Mouse (Mus musculus): Measurements from ENCODE around the gene Gm853. TPM values are rescaled to one million over a fixed set of nuclear protein-coding genes. Genes with fewer than 3 reads are reported as not detected.

Gm853 gene
- polyA plus RNA-seq, 1 experiment from 2014 or later: 0.24 TPM

DNA sequence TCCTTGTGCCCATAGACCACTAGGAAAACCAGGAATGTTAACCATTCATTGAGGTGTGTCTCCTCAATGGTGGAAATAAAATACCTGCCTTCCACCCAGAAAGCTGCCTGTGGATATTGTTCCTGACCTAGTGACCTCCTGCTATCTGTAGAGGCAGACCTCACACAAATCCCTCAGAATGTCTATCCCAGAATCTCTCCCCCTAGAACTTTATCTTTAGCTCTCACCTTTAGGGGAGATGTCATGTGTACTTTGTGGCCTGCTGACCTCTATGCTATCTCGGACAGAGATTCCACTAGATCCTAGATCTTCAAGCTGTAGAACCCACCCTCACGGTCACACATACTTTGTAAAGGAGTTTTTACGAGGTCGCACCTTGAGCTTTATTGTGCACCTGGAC is 9.0 kb downstream of the Gm853 start:
- Histone ChIP-seq H3K9me3 (no peaks in the 10 kb centered on the region), H3K27ac (no peak overlapping the region), H3K9ac (replicated peaks) (no peak overlapping the region), H3K27me3 (no peaks in the 10 kb centered on the region), H3K4me1 (replicated peaks) (no peaks in the 10 kb centered on the region), H3K4me3 (replicated peaks) (no peak overlapping the region), H3K4me2 (replicated peaks) (no peak overlapping the region), H3K36me3 (no peaks in the 10 kb centered on the region)
- 88% methylated on average over 4 of the region's 4 CpGs for WGBS
- ATAC-seq: no peak

DNA sequence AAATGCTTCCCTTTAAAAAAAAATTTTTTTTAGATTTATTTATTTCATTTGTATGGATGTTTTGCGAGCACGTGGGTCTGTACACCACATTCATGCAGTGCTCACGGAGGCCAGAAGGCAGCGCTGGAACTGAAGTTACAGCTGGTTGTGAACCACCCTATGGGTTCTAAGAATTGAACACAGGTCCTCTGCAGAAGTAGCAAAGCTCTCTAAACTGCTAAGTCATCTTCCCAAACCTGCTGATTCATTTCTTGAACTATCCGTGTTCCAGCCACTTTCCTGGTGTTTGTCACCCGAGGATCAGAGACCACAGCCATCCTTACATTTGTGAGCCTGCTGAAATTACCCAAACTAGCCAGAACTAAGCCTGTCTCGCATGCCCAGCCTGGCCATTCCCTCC is 9.8 kb downstream of the Gm853 start:
- ATAC-seq: no peak
- Histone ChIP-seq H3K27me3 (no peaks in the 10 kb centered on the region), H3K4me1 (replicated peaks) (no peaks in the 10 kb centered on the region), H3K36me3 (no peaks in the 10 kb centered on the region), H3K4me3 (replicated peaks) (no peak overlapping the region), H3K9me3 (no peaks in the 10 kb centered on the region), H3K27ac (no peak overlapping the region), H3K4me2 (replicated peaks) (no peak overlapping the region), H3K9ac (replicated peaks) (no peak overlapping the region)
- WGBS: 81% methylated on average over 7 of the region's 7 CpGs

DNA sequence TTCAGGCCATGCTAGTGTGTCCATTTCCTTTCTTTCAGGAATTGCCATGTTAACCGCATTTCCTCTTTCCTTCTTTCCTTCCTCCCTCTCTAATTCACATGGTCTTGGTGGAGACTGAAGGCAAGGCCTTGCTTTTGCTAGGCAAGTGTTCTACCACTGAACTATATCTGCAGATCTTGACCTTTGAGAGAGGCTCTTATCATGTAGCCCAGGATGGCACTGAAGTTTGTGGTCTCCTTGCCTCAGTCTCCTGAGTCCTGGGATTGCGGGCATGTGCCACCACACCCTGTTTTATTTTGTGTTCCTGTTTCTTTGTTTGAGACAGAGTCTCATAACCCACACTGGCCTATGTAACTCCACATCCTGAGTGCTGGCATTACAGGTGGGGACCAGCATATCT is 10.3 kb downstream of the Gm853 start:
- Histone ChIP-seq H3K4me1 (replicated peaks) (no peaks in the 10 kb centered on the region), H3K27me3 (no peaks in the 10 kb centered on the region), H3K9ac (replicated peaks) (no peak overlapping the region), H3K36me3 (no peaks in the 10 kb centered on the region), H3K4me2 (replicated peaks) (no peak overlapping the region), H3K27ac (no peak overlapping the region), H3K9me3 (no peaks in the 10 kb centered on the region), H3K4me3 (replicated peaks) (no peak overlapping the region)
- no peak for ATAC-seq
- WGBS: 98% methylated on average over 2 of the region's 2 CpGs

DNA sequence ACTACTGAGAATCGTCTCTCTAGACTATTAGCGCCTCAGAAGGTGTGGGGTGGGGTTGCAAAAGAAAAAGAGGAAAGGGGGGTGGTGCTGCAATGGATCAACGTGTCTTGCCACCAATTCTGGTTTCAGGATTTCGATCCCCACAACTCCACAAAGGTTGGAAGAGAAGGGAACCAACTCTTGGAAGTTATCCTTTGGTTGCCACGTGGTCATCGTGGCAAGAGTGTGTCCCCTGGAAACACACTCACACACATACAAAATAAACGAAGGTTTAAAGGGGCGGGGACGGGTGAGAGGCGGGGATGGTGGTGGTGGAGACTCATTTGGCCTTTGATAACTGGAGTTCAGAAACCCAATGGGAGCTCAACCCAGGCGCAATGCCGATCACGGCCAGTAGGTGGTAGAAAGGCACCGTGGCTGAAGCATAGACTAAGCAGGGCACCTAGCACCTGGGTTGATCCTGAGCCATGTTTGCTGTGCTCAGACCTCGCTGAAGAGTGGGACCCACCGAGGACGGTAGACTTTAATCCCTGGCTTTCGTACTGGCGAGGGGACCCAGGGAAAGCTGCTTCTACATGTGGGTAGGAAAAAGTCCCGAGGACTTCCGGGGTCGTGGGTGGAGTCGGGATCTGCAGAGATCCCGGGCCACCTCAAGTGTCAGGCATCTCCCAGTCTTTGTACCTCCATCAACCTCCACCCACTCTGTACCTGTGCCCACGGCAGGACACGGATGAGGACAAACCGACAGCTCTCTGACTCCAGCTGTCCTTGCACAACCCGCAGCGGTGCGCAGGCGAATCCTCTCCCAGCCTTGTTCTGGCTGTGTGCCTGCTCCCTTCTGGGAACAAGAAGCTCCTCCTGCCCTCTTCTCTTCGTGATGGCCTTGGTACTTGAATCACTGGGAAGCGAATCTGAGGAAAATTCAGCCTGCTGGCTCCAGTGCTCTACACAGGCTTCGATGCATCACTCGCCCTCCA is 23.2 kb downstream of the Gm853 start:
- no peak overlapping the region for H3K27ac ChIP-seq
- peak; percentile 91 for ATAC-seq
- H3K36me3 ChIP-seq: no peaks in the 10 kb centered on the region
- no peaks in the 10 kb centered on the region for H3K9me3 ChIP-seq
- WGBS: 16% methylated on average over 35 of the region's 35 CpGs
- peak overlapping the region; percentile 58 for H3K9ac ChIP-seq (replicated peaks)
- peak overlapping the region; percentile 35 for H3K4me3 ChIP-seq (replicated peaks)
- H3K4me1 ChIP-seq (replicated peaks): peaks cover 12% of the 10 kb centered on the region
- 0 out of 2 replicates have a peak, but pooled peaks cover 7% of the 10 kb centered on the region for H3K27me3 ChIP-seq
- peak overlapping the region; percentile 64 for H3K4me2 ChIP-seq (replicated peaks)

DNA sequence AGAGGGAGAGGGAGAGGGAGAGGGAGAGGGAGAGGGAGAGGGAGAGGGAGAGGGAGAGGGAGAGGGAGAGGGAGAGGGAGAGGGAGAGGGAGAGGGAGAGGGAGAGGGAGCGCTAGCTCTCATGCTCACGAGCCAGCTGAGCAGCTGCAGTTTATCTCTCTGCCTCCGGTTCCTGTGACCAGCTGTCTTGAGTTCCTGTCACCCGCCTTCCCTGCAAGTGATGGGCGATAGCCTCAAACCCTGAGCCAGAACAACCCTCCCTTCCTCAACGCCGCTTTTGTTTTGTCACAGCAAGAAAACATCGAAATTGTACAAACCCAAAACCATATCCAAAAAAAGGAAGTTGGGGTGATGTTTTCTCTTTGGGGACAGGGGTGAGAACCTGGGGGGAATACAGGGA is 25.7 kb downstream of the Gm853 start:
- 85% methylated on average over 8 of the region's 8 CpGs for WGBS
- Histone ChIP-seq H3K9me3 (no peaks in the 10 kb centered on the region), H3K4me1 (replicated peaks) (peaks cover 12% of the 10 kb centered on the region), H3K9ac (replicated peaks) (no peak overlapping the region), H3K36me3 (no peaks in the 10 kb centered on the region), H3K27ac (no peak overlapping the region), H3K4me3 (replicated peaks) (no peak overlapping the region), H3K27me3 (0 out of 2 replicates have a peak, but pooled peaks cover 7% of the 10 kb centered on the region), H3K4me2 (replicated peaks) (no peak overlapping the region)
- no peak for ATAC-seq

DNA sequence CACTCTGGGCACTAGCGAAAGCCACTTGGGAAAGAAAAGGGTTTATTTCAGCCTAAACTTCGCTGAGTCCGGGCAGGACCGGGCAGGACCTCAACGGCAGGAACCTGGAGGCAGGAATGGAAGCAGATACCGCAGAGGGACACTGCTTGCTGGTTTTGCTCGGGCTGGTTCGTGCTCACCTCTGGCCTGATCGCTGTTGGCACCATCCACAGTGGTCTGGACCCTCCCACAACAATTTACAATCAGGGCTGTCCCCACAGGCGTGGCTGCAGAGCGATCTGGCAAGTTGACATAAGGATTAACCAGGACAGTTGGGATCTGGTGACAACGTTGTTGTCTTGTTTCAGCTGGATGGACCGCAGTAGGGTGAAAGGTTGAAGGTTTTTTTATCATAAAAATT is 26.3 kb downstream of the Gm853 start:
- no peak overlapping the region for H3K4me2 ChIP-seq (replicated peaks)
- no peak overlapping the region for H3K27ac ChIP-seq
- no peak for ATAC-seq
- no peak overlapping the region for H3K9ac ChIP-seq (replicated peaks)
- no peak overlapping the region for H3K4me3 ChIP-seq (replicated peaks)
- H3K9me3 ChIP-seq: no peaks in the 10 kb centered on the region
- 0 out of 2 replicates have a peak, but pooled peaks cover 7% of the 10 kb centered on the region for H3K27me3 ChIP-seq
- whole genome bisulfite sequencing: 75% methylated on average over 13 of the region's 13 CpGs
- no peaks in the 10 kb centered on the region for H3K36me3 ChIP-seq
- peaks cover 12% of the 10 kb centered on the region for H3K4me1 ChIP-seq (replicated peaks)

DNA sequence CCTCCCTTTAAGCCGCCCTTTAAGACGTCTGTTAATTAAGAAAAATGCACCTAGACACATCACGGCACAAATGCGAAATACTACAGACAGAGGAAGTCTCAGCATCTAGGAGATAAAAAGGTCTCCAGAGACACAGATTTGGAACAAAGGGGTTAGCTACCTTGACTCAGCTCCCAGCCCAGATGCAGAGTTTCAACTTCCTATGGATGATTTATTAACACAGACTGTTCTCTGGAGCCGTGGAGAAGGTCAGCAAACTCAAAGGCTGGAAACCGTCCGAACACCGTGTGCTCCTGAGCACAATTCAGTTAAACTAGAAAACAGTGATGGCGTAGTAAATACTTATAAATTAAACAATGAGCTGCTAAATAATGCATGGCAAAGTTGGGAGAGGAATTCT is 29.9 kb downstream of the Gm853 start:
- no peaks in the 10 kb centered on the region for H3K9me3 ChIP-seq
- H3K27ac ChIP-seq: no peak overlapping the region
- WGBS: 62% methylated on average over 9 of the region's 9 CpGs
- no peak for ATAC-seq
- H3K4me2 ChIP-seq (replicated peaks): no peak overlapping the region
- no peaks in the 10 kb centered on the region for H3K36me3 ChIP-seq
- no peak overlapping the region for H3K9ac ChIP-seq (replicated peaks)
- H3K4me3 ChIP-seq (replicated peaks): no peak overlapping the region
- peaks cover 4% of the 10 kb centered on the region; the same call in 1 of the 2 replicates for H3K27me3 ChIP-seq
- H3K4me1 ChIP-seq (replicated peaks): peaks cover 9% of the 10 kb centered on the region; the same call in 1 of the 2 replicates

DNA sequence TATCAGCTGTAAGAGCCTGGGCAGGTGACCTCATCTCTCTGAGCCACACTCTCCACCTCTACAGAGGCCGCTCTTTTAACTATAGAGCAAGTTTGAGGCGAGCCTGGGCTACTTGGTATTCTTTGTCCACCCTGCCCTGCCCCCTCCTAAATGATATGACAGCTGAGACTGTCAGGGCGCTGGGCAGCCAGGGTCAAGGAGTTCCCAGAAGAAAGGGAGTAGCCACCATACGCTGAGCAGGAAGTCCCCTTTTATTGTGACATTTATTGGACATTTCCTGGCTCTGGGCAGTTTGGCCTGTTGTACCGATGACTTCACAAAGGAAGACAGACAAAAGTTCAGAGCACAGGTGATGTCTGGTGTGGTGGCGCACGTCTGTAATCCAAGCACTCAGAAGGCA is 32.6 kb downstream of the Gm853 start:
- Histone ChIP-seq H3K4me3 (replicated peaks) (no peak overlapping the region), H3K27ac (no peak overlapping the region), H3K9ac (replicated peaks) (no peak overlapping the region), H3K4me1 (replicated peaks) (peaks cover 4% of the 10 kb centered on the region; the same call in 1 of the 2 replicates), H3K9me3 (no peaks in the 10 kb centered on the region), H3K36me3 (no peaks in the 10 kb centered on the region), H3K4me2 (replicated peaks) (no peak overlapping the region), H3K27me3 (peaks cover 4% of the 10 kb centered on the region; the same call in 1 of the 2 replicates)
- no peak for ATAC-seq
- 68% methylated on average over 7 of the region's 7 CpGs for WGBS

DNA sequence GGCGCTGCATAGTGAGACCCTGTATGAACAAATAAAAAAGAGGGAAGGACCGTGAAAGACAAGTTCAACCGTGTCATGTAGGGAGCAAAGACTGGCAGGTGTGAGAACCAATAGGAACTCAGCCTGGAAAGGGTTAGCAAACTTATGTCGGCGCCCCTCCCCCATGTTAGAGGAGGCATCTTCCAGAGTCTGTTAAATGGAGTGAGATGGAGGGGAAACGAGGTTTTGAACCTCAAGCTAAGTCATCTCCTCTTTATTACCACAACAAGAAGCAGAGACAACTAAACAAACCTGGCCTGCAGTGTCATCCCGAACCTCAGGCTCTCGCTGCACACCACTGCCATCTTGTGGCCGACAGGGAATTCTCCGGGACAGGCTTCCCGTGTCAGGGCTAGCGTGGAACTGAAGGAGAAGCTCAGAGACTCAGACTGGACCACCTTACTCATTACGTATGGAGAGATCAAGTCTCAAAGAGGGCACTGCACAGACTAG is 33.3 kb downstream of the Gm853 start:
- WGBS: 4% methylated on average over 13 of the region's 13 CpGs
- peaks cover 4% of the 10 kb centered on the region; the same call in 1 of the 2 replicates for H3K4me1 ChIP-seq (replicated peaks)
- ATAC-seq: peak; percentile 86
- peak overlapping the region; percentile 39 for H3K4me2 ChIP-seq (replicated peaks)
- H3K4me3 ChIP-seq (replicated peaks): no peak overlapping the region
- H3K9ac ChIP-seq (replicated peaks): no peak overlapping the region
- H3K27me3 ChIP-seq: peaks cover 4% of the 10 kb centered on the region; the same call in 1 of the 2 replicates
- H3K9me3 ChIP-seq: no peaks in the 10 kb centered on the region
- H3K27ac ChIP-seq: no peak overlapping the region
- H3K36me3 ChIP-seq: no peaks in the 10 kb centered on the region

DNA sequence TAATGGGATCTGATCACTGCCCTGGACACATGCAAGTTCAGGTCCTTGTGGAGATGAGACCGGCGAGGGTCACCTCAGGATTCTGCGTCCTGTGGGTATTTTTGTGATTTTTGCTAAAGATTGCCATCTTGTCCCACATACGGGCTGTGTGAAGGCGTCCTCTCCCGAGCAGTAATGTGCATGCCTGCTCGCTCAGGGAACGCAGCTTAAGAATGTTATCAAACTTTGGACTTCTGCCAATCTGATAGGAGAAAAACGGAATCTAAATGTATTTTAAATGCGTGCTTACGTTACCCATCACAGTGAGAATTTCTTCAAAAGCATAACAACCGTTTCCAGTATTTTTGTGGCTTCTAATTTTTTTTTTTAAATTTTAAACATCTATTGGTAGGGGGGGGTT is 35.3 kb downstream of the Gm853 start:
- Histone ChIP-seq H3K27me3 (peaks cover 4% of the 10 kb centered on the region; the same call in 1 of the 2 replicates), H3K27ac (no peak overlapping the region), H3K4me1 (replicated peaks) (peaks cover 4% of the 10 kb centered on the region; the same call in 1 of the 2 replicates), H3K4me3 (replicated peaks) (no peak overlapping the region), H3K9ac (replicated peaks) (no peak overlapping the region), H3K4me2 (replicated peaks) (no peak overlapping the region), H3K36me3 (no peaks in the 10 kb centered on the region), H3K9me3 (no peaks in the 10 kb centered on the region)
- ATAC-seq: no peak
- 84% methylated on average over 12 of the region's 12 CpGs for WGBS

DNA sequence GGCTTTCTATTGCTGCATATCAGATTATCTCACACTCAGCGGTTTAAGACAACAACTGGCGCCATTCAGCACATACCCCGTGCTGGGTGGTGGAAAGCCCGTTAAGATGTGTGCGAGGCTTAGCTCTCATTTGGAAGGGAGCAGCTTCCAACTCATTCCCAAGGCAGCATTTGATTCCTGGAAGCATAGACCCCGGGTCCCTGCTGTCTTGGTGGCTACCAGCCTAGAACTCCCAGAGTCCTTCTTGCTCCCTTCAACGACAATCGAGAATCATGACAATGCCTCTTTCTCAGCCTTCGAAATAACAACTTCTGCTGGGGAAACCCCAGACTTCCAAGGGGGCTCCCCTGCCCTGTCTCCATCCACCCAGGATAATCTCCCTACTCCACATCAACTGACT is 35.8 kb downstream of the Gm853 start:
- Histone ChIP-seq H3K9ac (replicated peaks) (no peak overlapping the region), H3K27me3 (peaks cover 4% of the 10 kb centered on the region; the same call in 1 of the 2 replicates), H3K9me3 (no peaks in the 10 kb centered on the region), H3K4me2 (replicated peaks) (no peak overlapping the region), H3K36me3 (no peaks in the 10 kb centered on the region), H3K4me3 (replicated peaks) (no peak overlapping the region), H3K27ac (no peak overlapping the region), H3K4me1 (replicated peaks) (peaks cover 4% of the 10 kb centered on the region; the same call in 1 of the 2 replicates)
- ATAC-seq: no peak
- 77% methylated on average over 9 of the region's 9 CpGs for WGBS

DNA sequence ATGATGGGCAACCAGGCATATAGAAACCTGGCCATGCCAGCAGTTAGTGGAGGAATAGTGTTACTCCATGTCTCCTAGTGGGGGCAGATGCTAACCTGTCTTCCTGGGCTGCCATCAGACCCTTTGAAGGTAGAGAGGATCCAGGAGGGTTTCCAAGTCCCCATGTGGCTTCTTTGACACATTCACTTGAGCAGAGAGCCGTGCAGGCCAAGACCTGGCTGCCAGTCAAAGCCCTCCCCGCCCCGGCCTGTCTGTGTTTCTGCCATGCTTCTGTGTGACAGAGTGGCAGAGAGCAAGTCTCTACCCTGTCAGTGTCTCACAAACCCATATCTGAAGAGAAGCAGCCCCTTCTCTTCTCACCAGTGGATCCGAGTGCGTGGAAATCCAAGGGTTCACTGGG is 38.3 kb downstream of the Gm853 start:
- 88% methylated on average over 5 of the region's 5 CpGs for WGBS
- H3K27ac ChIP-seq: no peak overlapping the region
- no peaks in the 10 kb centered on the region for H3K36me3 ChIP-seq
- H3K4me1 ChIP-seq (replicated peaks): peaks cover 4% of the 10 kb centered on the region; the same call in 1 of the 2 replicates
- ATAC-seq: no peak
- no peak overlapping the region for H3K4me2 ChIP-seq (replicated peaks)
- H3K4me3 ChIP-seq (replicated peaks): no peak overlapping the region
- no peak overlapping the region for H3K9ac ChIP-seq (replicated peaks)
- no peaks in the 10 kb centered on the region for H3K9me3 ChIP-seq
- H3K27me3 ChIP-seq: no peaks in the 10 kb centered on the region; the same call in 1 of the 2 replicates

Data from midbrain, embryonic 13.5 days (tissue).